Mouse (Mus musculus) MEL (cell line): Measurements from ENCODE around the gene Mymk.

Source experiments
- BHLHE40 ChIP-seq: IDR thresholded peaks from 2 replicates; pipeline ENCODE4 v1.6.1; 2012; ENCODE audit warnings: low read depth, mild to moderate bottlenecking, inconsistent platforms, low read length, improper control_type of control experiment, borderline replicate concordance
- CHD1 ChIP-seq: IDR thresholded peaks from 2 replicates; pipeline ENCODE4 v1.6.1; 2012; ENCODE audit warnings: low read depth, mild to moderate bottlenecking, inconsistent platforms, low read length, improper control_type of control experiment
- CTCF ChIP-seq, 3 experiments: IDR thresholded peaks in 2 of 3; conservative IDR thresholded peaks in 1 of 3; 2 replicates each; pipeline ENCODE4 v1.5.1; 2011 to 2012; ENCODE audit warnings: low read length in 3 of 3, low read depth in 2 of 3, mild to moderate bottlenecking in 2 of 3, improper control_type of control experiment in 1 of 3, inconsistent platforms in 1 of 3, mixed read lengths in 1 of 3, moderate library complexity in 1 of 3; ENCODE audit not compliant: control insufficient read depth in 1 of 3, insufficient read depth in 1 of 3, poor library complexity in 1 of 3, severe bottlenecking in 1 of 3
- ELF1 ChIP-seq: IDR thresholded peaks from 2 replicates; pipeline ENCODE4 v1.6.1; 2014; ENCODE audit warnings: low read depth, mild to moderate bottlenecking, inconsistent platforms, low read length, improper control_type of control experiment, moderate library complexity
- EP300 ChIP-seq, 2 experiments: IDR thresholded peaks; 2 replicates each; pipeline ENCODE4 v1.6.1; 2011; ENCODE audit warnings: improper control_type of control experiment in 2 of 2, low read length in 2 of 2, low read depth in 1 of 2, mild to moderate bottlenecking in 1 of 2
- MAX ChIP-seq: IDR thresholded peaks from 2 replicates; pipeline ENCODE4 v1.6.1; 2011; ENCODE audit warnings: low read length, improper control_type of control experiment
- MAZ ChIP-seq: IDR thresholded peaks from 2 replicates; pipeline ENCODE4 v1.6.1; 2012; ENCODE audit warnings: low read depth, mild to moderate bottlenecking, inconsistent platforms, low read length, improper control_type of control experiment
- POLR2A ChIP-seq, 2 experiments: IDR thresholded peaks; 2 replicates each; pipeline ENCODE4 v1.6.1; 2011 to 2012; ENCODE audit warnings: low read length in 2 of 2, mild to moderate bottlenecking in 2 of 2, control low read depth in 1 of 2, improper control_type of control experiment in 1 of 2, low read depth in 1 of 2, moderate library complexity in 1 of 2; ENCODE audit not compliant: control insufficient read depth in 1 of 2, insufficient read depth in 1 of 2, poor library complexity in 1 of 2
- SMC3 ChIP-seq: IDR thresholded peaks from 2 replicates; pipeline ENCODE4 v1.6.1; 2011; ENCODE audit warnings: low read depth, low read length, improper control_type of control experiment
- TAL1 ChIP-seq: IDR thresholded peaks from 2 replicates; pipeline ENCODE4 v1.6.1; 2012; ENCODE audit warnings: mild to moderate bottlenecking, inconsistent platforms, low read length, moderate library complexity, mixed read lengths
- TCF12 ChIP-seq: IDR thresholded peaks from 2 replicates; pipeline ENCODE4 v1.6.1; 2014; ENCODE audit warnings: low read depth, mild to moderate bottlenecking, inconsistent platforms, low read length, improper control_type of control experiment, moderate library complexity
- ZNF384 ChIP-seq: IDR thresholded peaks from 2 replicates; pipeline ENCODE4 v1.6.1; 2012; ENCODE audit warnings: low read depth, mild to moderate bottlenecking, inconsistent platforms, low read length, improper control_type of control experiment

GRCm38 (mm10) chr2:27097241-27097656 lies 25.3 kb upstream of the Mymk start:
- TF ChIP-seq CTCF (IDR thresholded peaks at IDR 0.05 in 2 of 3, conservative IDR thresholded peaks at IDR 0.05 in 1 of 3; ENCODE audit: control insufficient read depth in 1 of 3, insufficient read depth in 1 of 3, low read depth in 2 of 3, low read length in 3 of 3, poor library complexity in 1 of 3, severe bottlenecking in 1 of 3) = no peak
- TF ChIP-seq POLR2A (IDR thresholded peaks at IDR 0.05; ENCODE audit: control insufficient read depth in 1 of 2, insufficient read depth in 1 of 2, low read depth in 1 of 2, low read length in 2 of 2, poor library complexity in 1 of 2) = no peak
- no peak for TF ChIP-seq TAL1
- TF ChIP-seq MAZ = no peak
- no peak for TF ChIP-seq ELF1
- TF ChIP-seq SMC3 = no peak
- TF ChIP-seq MAX = no peak
- TF ChIP-seq CHD1 = no peak
- no peak for TF ChIP-seq EP300 (IDR thresholded peaks at IDR 0.05; ENCODE audit: low read depth in 1 of 2, low read length in 2 of 2)
- no peak for TF ChIP-seq ZNF384
- TF ChIP-seq BHLHE40 = no peak
- no peak for TF ChIP-seq TCF12
